In genomic region chr12:17621487-17621888, GRCm38 (mm10) we compare ENCODE assay signal across 11 mouse cellular contexts.
A peak's percentile ranks its signal among the peaks of the same experiment; 100 is the strongest.
DNase-seq lines count a peak whose midpoint lies in the region; ATAC-seq and TF ChIP-seq lines count a peak whose summit lies in the region.
"Had no signal": no experiment of that assay in that cellular context is flagged by ENCODE, and none has a peak within 500 bp of the region (broad histone marks: within the 10 kb centered on the region; RNA-seq: fewer than 3 reads in every experiment).

No protein-coding gene starts in this region.

- ATAC-seq in Patski, result peak; percentile 82
- ATAC-seq in hindbrain, embryonic 14.5 days (ENCODE audit: low FRiP score), result peak; percentile 69; the same call in 1 of the 2 replicates
- ATAC-seq in midbrain, embryonic 14.5 days (ENCODE audit: low FRiP score, low TSS enrichment), result no peak
- no peak for ATAC-seq in activated CD4-positive, CD25-positive, alpha-beta regulatory T cell, adult 4 months

- H3K27ac ChIP-seq in hindbrain, embryonic 14.5 days, result peak overlapping the region; percentile 27; the same call in 1 of the 2 replicates
- H3K27ac ChIP-seq in midbrain, embryonic 14.5 days (replicated peaks; ENCODE audit: low read depth, low read length), result no peak overlapping the region
- H3K27ac ChIP-seq in thymus, adult 2 months (ENCODE audit: control insufficient read depth, insufficient read depth, low read length), result no peak overlapping the region
- H3K27ac ChIP-seq: liver, embryonic 14.5 days; stomach, postnatal 0 days had no signal

- H3K4me3 ChIP-seq in hindbrain, embryonic 14.5 days (replicated peaks; ENCODE audit: low read length), result no peak overlapping the region
- no peak overlapping the region for H3K4me3 ChIP-seq in midbrain, embryonic 14.5 days (replicated peaks; ENCODE audit: low read depth, low read length)
- no peak overlapping the region for H3K4me3 ChIP-seq in thymus, adult 2 months (ENCODE audit: control insufficient read depth, insufficient read depth, low read length)

- CTCF ChIA-PET in Patski (lab: Charles Lee), result interaction anchor here (1.5 kb wide), 1 partner anchor 19 kb away, joined by 4 read pairs; no protein-coding TSS in a partner anchor

- no peak overlapping the region for H3K4me2 ChIP-seq in hindbrain, embryonic 14.5 days (replicated peaks)
- H3K4me2 ChIP-seq in midbrain, embryonic 14.5 days (ENCODE audit: low read length), result no peak overlapping the region

- POLR2A ChIA-PET in Patski (lab: Charles Lee), result interaction anchor here (0.6 to 1.0 kb wide), 2 partner anchors 9 to 58 kb away, joined by 3 to 4 read pairs; no protein-coding TSS in a partner anchor

- TF ChIP-seq POLR2A in thymus, adult 2 months (IDR thresholded peaks at IDR 0.05; ENCODE audit: control insufficient read depth, extremely low read depth, insufficient read depth, low read length, poor library complexity), result no peak

- no peak for TF ChIP-seq CTCF in Patski (IDR thresholded peaks at IDR 0.05)
- no peak for TF ChIP-seq CTCF in thymus, adult 2 months (IDR thresholded peaks at IDR 0.05; ENCODE audit: borderline replicate concordance, control insufficient read depth, extremely low read depth, insufficient read depth, low read length, poor library complexity)

- in situ Hi-C loops in Patski (cut with MboI; ENCODE audit: low pct_unique_long_range_greater_than_20kb), result no loop called here

- 0 out of 2 replicates have a peak, but pooled peaks cover 7% of the 10 kb centered on the region for H3K4me1 ChIP-seq in hindbrain, embryonic 14.5 days (replicated peaks; ENCODE audit: control insufficient read depth, insufficient read depth, low read length)
- H3K4me1 ChIP-seq in midbrain, embryonic 14.5 days (ENCODE audit: control insufficient read depth, insufficient read depth, low read length), result 0 out of 2 replicates have a peak, but pooled peaks cover 5% of the 10 kb centered on the region
- peaks cover 4% of the 10 kb centered on the region; the same call in 1 of the 2 replicates for H3K4me1 ChIP-seq in thymus, adult 2 months (replicated peaks; ENCODE audit: control insufficient read depth, insufficient read depth, low read length)

- DNase-seq in Patski (ENCODE audit: low read depth, low spot score), result peak; percentile 90
- DNase-seq in embryo, embryonic 10.5 days (ENCODE audit: low spot score), result peak; percentile 28
- no peak for DNase-seq in hindbrain, embryonic 14.5 days (ENCODE audit: low spot score)
- DNase-seq in midbrain, embryonic 14.5 days, result peak; percentile 24
- DNase-seq in thymus, adult 2 months, result no peak
- DNase-seq in ovary, postnatal 14 days (ENCODE audit: low spot score), result no peak
- DNase-seq: gastrocnemius, postnatal 14 days; heart, postnatal 14 days had no signal

- no peaks in the 10 kb centered on the region for H3K36me3 ChIP-seq in hindbrain, embryonic 14.5 days (replicated peaks; ENCODE audit: control insufficient read depth, insufficient read depth)
- H3K36me3 ChIP-seq in midbrain, embryonic 14.5 days (ENCODE audit: control insufficient read depth, insufficient read depth, low read length), result no peaks in the 10 kb centered on the region
- H3K36me3 ChIP-seq in thymus, adult 2 months (ENCODE audit: control insufficient read depth, insufficient read depth, low read length), result no peaks in the 10 kb centered on the region

- 24% methylated on average over 6 of the region's 6 CpGs for WGBS in hindbrain, embryonic 14.5 days
- WGBS in midbrain, embryonic 14.5 days, result 20% methylated on average over 6 of the region's 6 CpGs
- WGBS in thymus, adult 2 months, result 94% methylated on average over 6 of the region's 6 CpGs

- no peaks in the 10 kb centered on the region for H3K9me3 ChIP-seq in hindbrain, embryonic 14.5 days (ENCODE audit: control insufficient read depth, low read length)
- no peaks in the 10 kb centered on the region for H3K9me3 ChIP-seq in midbrain, embryonic 14.5 days (ENCODE audit: control insufficient read depth, low read length)

- no peaks in the 10 kb centered on the region for H3K27me3 ChIP-seq in Patski
- H3K27me3 ChIP-seq in hindbrain, embryonic 14.5 days (ENCODE audit: control insufficient read depth, insufficient read depth, low read length), result no peaks in the 10 kb centered on the region
- H3K27me3 ChIP-seq in midbrain, embryonic 14.5 days (ENCODE audit: control insufficient read depth, insufficient read depth, low read length), result no peaks in the 10 kb centered on the region
- no peaks in the 10 kb centered on the region for H3K27me3 ChIP-seq in thymus, adult 2 months (ENCODE audit: control insufficient read depth, insufficient read depth, low read length)

- H3K9ac ChIP-seq in hindbrain, embryonic 14.5 days, result no peak overlapping the region
- H3K9ac ChIP-seq in midbrain, embryonic 14.5 days (replicated peaks; ENCODE audit: low read length), result no peak overlapping the region
- H3K9ac ChIP-seq: liver, embryonic 14.5 days had no signal

Comparison
In these comparisons a context has a peak if more than half of its experiments do, and no peak if none do; other contexts are left out.
1. ATAC-seq: peak in Patski (single experiment) and hindbrain, embryonic 14.5 days (single experiment); none in midbrain, embryonic 14.5 days (single experiment) and activated CD4-positive, CD25-positive, alpha-beta regulatory T cell, adult 4 months (single experiment).
2. DNase-seq: peak in Patski (single experiment), embryo, embryonic 10.5 days (single experiment) and midbrain, embryonic 14.5 days (single experiment); none in hindbrain, embryonic 14.5 days (single experiment), thymus, adult 2 months (single experiment) and ovary, postnatal 14 days (single experiment).